Mouse (Mus musculus) CD4-positive, CD25-positive, alpha-beta regulatory T cell, adult 2 months (primary cell): ENCODE results near the gene Gm3727.
"Not testable (repeated sequence)": the region's sequence is repeated elsewhere in the genome, so short reads cannot be mapped to it uniquely, and the experiment has no call there.

Source experiments
- DNase-seq: peaks from one replicate; pipeline ENCODE4 v3.0.0-alpha.2; 2012; ENCODE audit warnings: low read depth, low spot score

Gm3727 gene

GRCm38 (mm10) chr14:7264614-7265013, at the start of gene Gm3727:
Gene Gm3727, minus strand, starts transcription at chr14:7264714.
- DNase-seq = not testable (repeated sequence)

GRCm38 (mm10) chr14:7243498-7243897, 21.0 kb downstream of the Gm3727 start:
- DNase-seq = peak; percentile 51
